Mouse (Mus musculus) MEL (cell line): ENCODE measurements at regions not wholly inside any gene's neighbourhood (a gene's known extent, or its start where the extent isn't known, plus 50 kb on each side); places are given as distances from the start of the nearest gene placed in this dataset.

Experiments used
- DNase-seq: peaks from one replicate; pipeline ENCODE4 v3.0.0; 2011; ENCODE audit warnings: low read depth, low spot score
- H3K27ac ChIP-seq: 2 replicates; pipeline ENCODE4 v1.5.1; 2012; ENCODE audit warnings: low read depth, mild to moderate bottlenecking, control low read depth, low read length, moderate library complexity; ENCODE audit not compliant: control insufficient read depth
- H3K27me3 ChIP-seq, 2 experiments: fragments of 150-350 bp in 1 of 2; sonication (generic) in 1 of 2; 2 replicates each; pipeline ENCODE4 v1.6.1; 2012; ENCODE audit warnings: low read length in 2 of 2, mild to moderate bottlenecking in 2 of 2, improper control_type of control experiment in 1 of 2, moderate library complexity in 1 of 2; ENCODE audit not compliant: insufficient read depth in 2 of 2, control insufficient read depth in 1 of 2
- H3K36me3 ChIP-seq, 2 experiments: 2 replicates each; pipeline ENCODE4 v1.6.1; 2012 to 2014; ENCODE audit warnings: low read length in 2 of 2, improper control_type of control experiment in 1 of 2, inconsistent platforms in 1 of 2, mild to moderate bottlenecking in 1 of 2; ENCODE audit not compliant: insufficient read depth in 2 of 2, control insufficient read depth in 1 of 2
- H3K4me1 ChIP-seq, 2 experiments: fragments of 150-350 bp in 1 of 2; sonication (generic) in 1 of 2; 2 replicates each; pipeline ENCODE4 v1.6.1; 2012; ENCODE audit warnings: low read length in 2 of 2, improper control_type of control experiment in 1 of 2, mild to moderate bottlenecking in 1 of 2; ENCODE audit not compliant: insufficient read depth in 2 of 2, control insufficient read depth in 1 of 2
- H3K4me3 ChIP-seq, 2 experiments: fragments of 150-350 bp in 1 of 2; sonication (generic) in 1 of 2; 2 replicates each; pipeline ENCODE4 v1.5.1; 2012; ENCODE audit warnings: low read depth in 2 of 2, low read length in 2 of 2, mild to moderate bottlenecking in 2 of 2, moderate library complexity in 2 of 2, control low read depth in 1 of 2, improper control_type of control experiment in 1 of 2; ENCODE audit not compliant: control insufficient read depth in 1 of 2, insufficient read depth in 1 of 2
- H3K79me2 ChIP-seq: 2 replicates; pipeline ENCODE4 v1.6.1; 2012; ENCODE audit warnings: mild to moderate bottlenecking, low read length, moderate library complexity; ENCODE audit not compliant: control insufficient read depth, poor library complexity, insufficient read depth
- H3K9ac ChIP-seq: 2 replicates; pipeline ENCODE4 v1.6.1; 2012; ENCODE audit warnings: low read depth, mild to moderate bottlenecking, control low read depth, low read length, moderate library complexity; ENCODE audit not compliant: control insufficient read depth, poor library complexity, severe bottlenecking
- H3K9me3 ChIP-seq: fragments of 150-350 bp; sonication (generic); replicated peaks from 2 replicates; pipeline ENCODE4 v1.6.1; 2012; ENCODE audit warnings: mild to moderate bottlenecking, low read length, improper control_type of control experiment, moderate library complexity; ENCODE audit not compliant: insufficient read depth
- BHLHE40 ChIP-seq: IDR thresholded peaks from 2 replicates; pipeline ENCODE4 v1.6.1; 2012; ENCODE audit warnings: low read depth, mild to moderate bottlenecking, inconsistent platforms, low read length, improper control_type of control experiment, borderline replicate concordance
- CHD1 ChIP-seq: IDR thresholded peaks from 2 replicates; pipeline ENCODE4 v1.6.1; 2012; ENCODE audit warnings: low read depth, mild to moderate bottlenecking, inconsistent platforms, low read length, improper control_type of control experiment
- CTCF ChIP-seq, 3 experiments: IDR thresholded peaks in 2 of 3; conservative IDR thresholded peaks in 1 of 3; 2 replicates each; pipeline ENCODE4 v1.5.1; 2011 to 2012; ENCODE audit warnings: low read length in 3 of 3, low read depth in 2 of 3, mild to moderate bottlenecking in 2 of 3, improper control_type of control experiment in 1 of 3, inconsistent platforms in 1 of 3, mixed read lengths in 1 of 3, moderate library complexity in 1 of 3; ENCODE audit not compliant: control insufficient read depth in 1 of 3, insufficient read depth in 1 of 3, poor library complexity in 1 of 3, severe bottlenecking in 1 of 3
- E2F4 ChIP-seq: IDR thresholded peaks from 2 replicates; pipeline ENCODE4 v1.6.1; 2011; ENCODE audit warnings: low read depth, low read length, improper control_type of control experiment, borderline replicate concordance
- ETS1 ChIP-seq: IDR thresholded peaks from 2 replicates; pipeline ENCODE4 v1.6.1; 2012; ENCODE audit warnings: low read depth, mild to moderate bottlenecking, inconsistent platforms, low read length, improper control_type of control experiment, moderate library complexity
- GABPA ChIP-seq: IDR thresholded peaks from 2 replicates; pipeline ENCODE4 v1.6.1; 2012; ENCODE audit warnings: low read depth, mild to moderate bottlenecking, inconsistent platforms, low read length, improper control_type of control experiment, moderate library complexity
- GATA1 ChIP-seq: IDR thresholded peaks from 2 replicates; pipeline ENCODE4 v1.6.1; 2011; ENCODE audit warnings: low read depth, low read length, improper control_type of control experiment
- HCFC1 ChIP-seq: IDR thresholded peaks from 2 replicates; pipeline ENCODE4 v1.6.1; 2012; ENCODE audit warnings: low read depth, mild to moderate bottlenecking, inconsistent platforms, low read length, improper control_type of control experiment, moderate library complexity
- JUND ChIP-seq: IDR thresholded peaks from 2 replicates; pipeline ENCODE4 v1.6.1; 2011; ENCODE audit warnings: low read depth, mild to moderate bottlenecking, improper control_type of control experiment, low read length
- KAT2A ChIP-seq: conservative IDR thresholded peaks from 2 replicates; pipeline ENCODE4 v1.6.1; 2012; ENCODE audit warnings: low read depth, low read length, improper control_type of control experiment, inconsistent platforms
- MAFK ChIP-seq: IDR thresholded peaks from 2 replicates; pipeline ENCODE4 v1.6.1; 2011; ENCODE audit warnings: low read depth, mild to moderate bottlenecking, low read length, improper control_type of control experiment, borderline replicate concordance
- MAX ChIP-seq: IDR thresholded peaks from 2 replicates; pipeline ENCODE4 v1.6.1; 2011; ENCODE audit warnings: low read length, improper control_type of control experiment
- MAZ ChIP-seq: IDR thresholded peaks from 2 replicates; pipeline ENCODE4 v1.6.1; 2012; ENCODE audit warnings: low read depth, mild to moderate bottlenecking, inconsistent platforms, low read length, improper control_type of control experiment
- MYB ChIP-seq: IDR thresholded peaks from 2 replicates; pipeline ENCODE4 v1.6.1; 2011; ENCODE audit warnings: mild to moderate bottlenecking, low read depth, low read length, improper control_type of control experiment
- NELFE ChIP-seq: IDR thresholded peaks from 2 replicates; pipeline ENCODE4 v1.6.1; 2011; ENCODE audit warnings: low read depth, low read length, improper control_type of control experiment
- NRF1 ChIP-seq: IDR thresholded peaks from 2 replicates; pipeline ENCODE4 v1.6.1; 2014; ENCODE audit warnings: low read depth, mild to moderate bottlenecking, inconsistent platforms, low read length, improper control_type of control experiment, moderate library complexity; ENCODE audit not compliant: poor library complexity, insufficient read depth, severe bottlenecking
- POLR2A ChIP-seq, 2 experiments: IDR thresholded peaks; 2 replicates each; pipeline ENCODE4 v1.6.1; 2011 to 2012; ENCODE audit warnings: low read length in 2 of 2, mild to moderate bottlenecking in 2 of 2, control low read depth in 1 of 2, improper control_type of control experiment in 1 of 2, low read depth in 1 of 2, moderate library complexity in 1 of 2; ENCODE audit not compliant: control insufficient read depth in 1 of 2, insufficient read depth in 1 of 2, poor library complexity in 1 of 2
- POLR2AphosphoS2 ChIP-seq: IDR thresholded peaks from 2 replicates; pipeline ENCODE4 v1.6.1; 2011; ENCODE audit warnings: low read length, improper control_type of control experiment
- POLR2AphosphoS5 ChIP-seq: IDR thresholded peaks from 2 replicates; pipeline ENCODE4 v1.6.1; 2012; ENCODE audit warnings: low read depth, borderline replicate concordance, mild to moderate bottlenecking, inconsistent platforms, low read length, moderate library complexity, mixed read lengths
- RAD21 ChIP-seq: IDR thresholded peaks from 2 replicates; pipeline ENCODE4 v1.6.1; 2011; ENCODE audit warnings: mild to moderate bottlenecking, low read depth, low read length, improper control_type of control experiment
- RCOR1 ChIP-seq: IDR thresholded peaks from 2 replicates; pipeline ENCODE4 v1.6.1; 2012; ENCODE audit warnings: low read depth, mild to moderate bottlenecking, inconsistent platforms, low read length, improper control_type of control experiment
- SIN3A ChIP-seq: IDR thresholded peaks from 2 replicates; pipeline ENCODE4 v1.6.1; 2012; ENCODE audit warnings: low read length, improper control_type of control experiment, inconsistent platforms
- TAL1 ChIP-seq: IDR thresholded peaks from 2 replicates; pipeline ENCODE4 v1.6.1; 2012; ENCODE audit warnings: mild to moderate bottlenecking, inconsistent platforms, low read length, moderate library complexity, mixed read lengths
- TBP ChIP-seq: IDR thresholded peaks from 2 replicates; pipeline ENCODE4 v1.8.0; 2011; ENCODE audit warnings: low read depth, low read length, improper control_type of control experiment
- TCF12 ChIP-seq: IDR thresholded peaks from 2 replicates; pipeline ENCODE4 v1.6.1; 2014; ENCODE audit warnings: low read depth, mild to moderate bottlenecking, inconsistent platforms, low read length, improper control_type of control experiment, moderate library complexity
- UBTF ChIP-seq: IDR thresholded peaks from 2 replicates; pipeline ENCODE4 v1.6.1; 2012; ENCODE audit warnings: low read depth, mild to moderate bottlenecking, inconsistent platforms, low read length, improper control_type of control experiment, moderate library complexity, borderline replicate concordance; ENCODE audit not compliant: insufficient read depth
- USF1 ChIP-seq: IDR thresholded peaks from 2 replicates; pipeline ENCODE4 v1.6.1; 2014; ENCODE audit warnings: low read depth, mild to moderate bottlenecking, inconsistent platforms, low read length, improper control_type of control experiment, moderate library complexity
- ZC3H11A ChIP-seq: IDR thresholded peaks from 2 replicates; pipeline ENCODE4 v1.6.1; 2012; ENCODE audit warnings: low read depth, mild to moderate bottlenecking, inconsistent platforms, low read length, improper control_type of control experiment
- ZKSCAN1 ChIP-seq: IDR thresholded peaks from 2 replicates; pipeline ENCODE4 v1.6.1; 2012; ENCODE audit warnings: low read depth, mild to moderate bottlenecking, inconsistent platforms, low read length, improper control_type of control experiment, moderate library complexity
- ZMIZ1 ChIP-seq: IDR thresholded peaks from 2 replicates; pipeline ENCODE4 v1.6.1; 2012; ENCODE audit warnings: low read depth, mild to moderate bottlenecking, inconsistent platforms, low read length, improper control_type of control experiment, moderate library complexity
- ZNF384 ChIP-seq: IDR thresholded peaks from 2 replicates; pipeline ENCODE4 v1.6.1; 2012; ENCODE audit warnings: low read depth, mild to moderate bottlenecking, inconsistent platforms, low read length, improper control_type of control experiment

- Histone ChIP-seq H3K9ac (no peak overlapping the region), H3K4me1 (no peaks in the 10 kb centered on the region; a peak in 1 of 4 replicates), H3K27me3 (no peaks in the 10 kb centered on the region), H3K27ac (no peak overlapping the region)
- TF ChIP-seq JUND: no peak
- no peak for TF ChIP-seq GABPA
- TF ChIP-seq CTCF (IDR thresholded peaks at IDR 0.05 in 2 of 3, conservative IDR thresholded peaks at IDR 0.05 in 1 of 3; ENCODE audit: control insufficient read depth in 1 of 3, insufficient read depth in 1 of 3, low read depth in 2 of 3, low read length in 3 of 3, poor library complexity in 1 of 3, severe bottlenecking in 1 of 3): no peak
- TF ChIP-seq POLR2A (IDR thresholded peaks at IDR 0.05; ENCODE audit: control insufficient read depth in 1 of 2, insufficient read depth in 1 of 2, low read depth in 1 of 2, low read length in 2 of 2, poor library complexity in 1 of 2): no peak
- TF ChIP-seq ZNF384: no peak
- TF ChIP-seq RAD21: no peak
- no peak for TF ChIP-seq MYB
- no peak for TF ChIP-seq ZMIZ1
- TF ChIP-seq ZKSCAN1: no peak
- no peak for TF ChIP-seq CHD1
- TF ChIP-seq GATA1: no peak
- TF ChIP-seq POLR2AphosphoS2: no peak
- no peak for TF ChIP-seq TBP
- no peak for TF ChIP-seq POLR2AphosphoS5
- no peak for TF ChIP-seq KAT2A
- no peak for TF ChIP-seq MAX
- TF ChIP-seq BHLHE40: no peak
- TF ChIP-seq TAL1: no peak
- TF ChIP-seq, all 39 proteins: peak for 0
- Histone ChIP-seq H3K4me3 (no peak overlapping the region), H3K79me2 (no peaks in the 10 kb centered on the region), H3K36me3 (no peaks in the 10 kb centered on the region), H3K9me3 (no peaks in the 10 kb centered on the region)
- peak; percentile 3 for DNase-seq
Measured at GRCm38 (mm10) chr1:61238668-61239067, 260.9 kb downstream of the Icos start.

DNA sequence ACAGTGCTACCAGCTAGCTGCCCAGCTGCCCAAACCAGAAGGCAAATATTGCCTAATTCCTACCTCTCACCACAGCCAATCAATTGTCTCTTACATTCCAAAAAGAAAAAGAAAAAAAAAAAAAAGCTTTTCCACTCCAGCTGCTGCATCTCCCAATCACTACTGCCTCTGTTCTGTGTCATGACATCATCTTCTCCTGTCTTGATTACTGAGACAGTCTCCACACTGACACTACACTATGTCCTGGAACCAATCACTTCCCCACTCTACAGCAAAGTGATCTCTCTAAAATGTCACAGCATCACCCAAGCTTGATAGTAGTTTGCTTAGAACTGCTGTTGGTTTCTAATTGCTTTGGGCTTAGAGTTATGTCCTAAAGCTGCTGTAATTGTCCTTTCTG, 279.8 kb downstream of the Icos start:
- Histone ChIP-seq H3K9ac (no peak overlapping the region), H3K36me3 (no peaks in the 10 kb centered on the region), H3K27me3 (no peaks in the 10 kb centered on the region), H3K4me3 (no peak overlapping the region), H3K27ac (no peak overlapping the region), H3K79me2 (no peaks in the 10 kb centered on the region), H3K4me1 (no peaks in the 10 kb centered on the region), H3K9me3 (no peaks in the 10 kb centered on the region)
- no peak for DNase-seq
- TF ChIP-seq KAT2A (no peak), ZMIZ1 (no peak), E2F4 (no peak), NELFE (no peak), MAFK (no peak), POLR2A (IDR thresholded peaks at IDR 0.05; ENCODE audit: control insufficient read depth in 1 of 2, insufficient read depth in 1 of 2, low read depth in 1 of 2, low read length in 2 of 2, poor library complexity in 1 of 2) (no peak), TCF12 (no peak), UBTF (no peak), RCOR1 (no peak), USF1 (no peak), MAZ (no peak), HCFC1 (no peak), POLR2AphosphoS5 (no peak), SIN3A (no peak), CHD1 (no peak), ETS1 (no peak), JUND (no peak), ZNF384 (no peak), NRF1 (no peak), ZC3H11A (no peak)
- TF ChIP-seq, all 39 proteins: peak for 0
